ENCODE assay signal across 8 mouse cellular contexts in genomic region chr3:138490034-138490337, GRCm38 (mm10). TPM values are rescaled to one million over a fixed set of nuclear protein-coding genes. Genes with fewer than 3 reads are reported as not detected.
DNase-seq lines count a peak whose midpoint lies in the region; ATAC-seq and TF ChIP-seq lines count a peak whose summit lies in the region.

No protein-coding gene starts in this region.

- H3K27me3 ChIP-seq in lung, embryonic 14.5 days (ENCODE audit: insufficient read depth, low read length): no peaks in the 10 kb centered on the region
- no peaks in the 10 kb centered on the region for H3K27me3 ChIP-seq in embryonic facial prominence, embryonic 15.5 days
- H3K27me3 ChIP-seq in intestine, embryonic 14.5 days (replicated peaks; ENCODE audit: control insufficient read depth, insufficient read depth, low read length): no peaks in the 10 kb centered on the region
- H3K27me3 ChIP-seq in myocyte (ENCODE audit: control insufficient read depth, insufficient read depth, insufficient read length): no peaks in the 10 kb centered on the region
- H3K27me3 ChIP-seq in kidney, adult 2 months (replicated peaks; ENCODE audit: control insufficient read depth, insufficient read depth, low read length): no peaks in the 10 kb centered on the region

- no peak overlapping the region for H3ac ChIP-seq in myocyte (ENCODE audit: control insufficient read depth, insufficient read length)

- H3K4me3 ChIP-seq in lung, embryonic 14.5 days (ENCODE audit: low read depth, low read length): peak overlapping the region; percentile 87
- peak overlapping the region; percentile 63 for H3K4me3 ChIP-seq in embryonic facial prominence, embryonic 15.5 days (replicated peaks)
- peak overlapping the region; percentile 87 for H3K4me3 ChIP-seq in intestine, embryonic 14.5 days (ENCODE audit: low read depth, low read length)
- peak overlapping the region; percentile 64 for H3K4me3 ChIP-seq in myocyte
- H3K4me3 ChIP-seq in kidney, adult 2 months (ENCODE audit: insufficient read depth, low read depth, low read length): no peak overlapping the region

- no peak for TF ChIP-seq POLR2A in myocyte (IDR thresholded peaks at IDR 0.05; ENCODE audit: insufficient read length, low read depth)
- no peak for TF ChIP-seq POLR2A in kidney, adult 2 months (IDR thresholded peaks at IDR 0.05; ENCODE audit: low read depth, low read length)

- DNase-seq in lung, embryonic 14.5 days: peak; percentile 17
- no peak for DNase-seq in lung, postnatal 36 days
- no peak for DNase-seq in intestine, embryonic 14.5 days (ENCODE audit: low spot score)
- DNase-seq in layer of hippocampus, adult 9-10 months (ENCODE audit: low spot score): no peak
- DNase-seq in urinary bladder, postnatal 4 days (ENCODE audit: low spot score in 2 of 2): no peak
- no peak for DNase-seq in kidney, adult 2 months

- H3K9ac ChIP-seq in lung, embryonic 14.5 days: peak overlapping the region; percentile 60
- no peak overlapping the region for H3K9ac ChIP-seq in embryonic facial prominence, embryonic 15.5 days
- H3K9ac ChIP-seq in intestine, embryonic 14.5 days (ENCODE audit: low read length): peak overlapping the region; percentile 55

- peak; percentile 22; the same call in 1 of the 2 replicates for ATAC-seq in lung, embryonic 14.5 days (ENCODE audit: insufficient read depth)
- no peak for ATAC-seq in embryonic facial prominence, embryonic 15.5 days (ENCODE audit: insufficient number of reproducible peaks, low FRiP score, low TSS enrichment, low read depth)
- peak; percentile 1; the same call in 1 of the 2 replicates for ATAC-seq in intestine, embryonic 14.5 days (replicated peaks; ENCODE audit: low FRiP score, low TSS enrichment, low read depth)

- H3K79me2 ChIP-seq in myocyte (ENCODE audit: control insufficient read depth, insufficient read depth): peaks cover 39% of the 10 kb centered on the region

- 21% methylated on average over 6 of the region's 6 CpGs for WGBS in lung, embryonic 14.5 days
- 23% methylated on average over 6 of the region's 6 CpGs for WGBS in embryonic facial prominence, embryonic 15.5 days
- 27% methylated on average over 6 of the region's 6 CpGs for WGBS in intestine, embryonic 14.5 days
- WGBS in kidney, adult 2 months: 17% methylated on average over 6 of the region's 6 CpGs

- H3K36me3 ChIP-seq in lung, embryonic 14.5 days (ENCODE audit: insufficient read depth): peaks cover 11% of the 10 kb centered on the region; the same call in 1 of the 2 replicates
- peaks cover 10% of the 10 kb centered on the region; the same call in 1 of the 2 replicates for H3K36me3 ChIP-seq in embryonic facial prominence, embryonic 15.5 days
- peaks cover 3% of the 10 kb centered on the region; the same call in 1 of the 2 replicates for H3K36me3 ChIP-seq in intestine, embryonic 14.5 days (ENCODE audit: control insufficient read depth, insufficient read depth, low read length)
- no peaks in the 10 kb centered on the region for H3K36me3 ChIP-seq in myocyte (ENCODE audit: control insufficient read depth, insufficient read depth)
- no peaks in the 10 kb centered on the region for H3K36me3 ChIP-seq in kidney, adult 2 months (ENCODE audit: control insufficient read depth, insufficient read depth, low read length)

- no peak overlapping the region for H3K27ac ChIP-seq in lung, embryonic 14.5 days (ENCODE audit: low read depth)
- H3K27ac ChIP-seq in embryonic facial prominence, embryonic 15.5 days (replicated peaks): 0 out of 2 replicates have a peak overlapping the region, but pooled peaks have one; percentile 58
- H3K27ac ChIP-seq in intestine, embryonic 14.5 days (ENCODE audit: low read depth): no peak overlapping the region
- no peak overlapping the region for H3K27ac ChIP-seq in kidney, adult 2 months (ENCODE audit: insufficient read depth, low read depth, low read length)

- H3K4me2 ChIP-seq in lung, embryonic 14.5 days: peak overlapping the region; percentile 73
- peak overlapping the region; percentile 59 for H3K4me2 ChIP-seq in embryonic facial prominence, embryonic 15.5 days (replicated peaks)
- H3K4me2 ChIP-seq in intestine, embryonic 14.5 days (ENCODE audit: low read length): peak overlapping the region; percentile 69
- peak overlapping the region; percentile 82 for H3K4me2 ChIP-seq in myocyte (ENCODE audit: low read depth)

- no peaks in the 10 kb centered on the region; the same call in 1 of the 2 replicates for H3K9me3 ChIP-seq in lung, embryonic 14.5 days (ENCODE audit: low read depth, low read length)
- H3K9me3 ChIP-seq in embryonic facial prominence, embryonic 15.5 days (replicated peaks): no peaks in the 10 kb centered on the region
- H3K9me3 ChIP-seq in intestine, embryonic 14.5 days (ENCODE audit: control insufficient read depth, low read length): no peaks in the 10 kb centered on the region

- no peak for TF ChIP-seq CTCF in lung, embryonic 14.5 days (IDR thresholded peaks at IDR 0.05; ENCODE audit: low read depth)
- TF ChIP-seq CTCF in kidney, adult 2 months (conservative IDR thresholded peaks at IDR 0.05; ENCODE audit: insufficient read depth, insufficient read length, low read depth, low read length): no peak

- no peaks in the 10 kb centered on the region for H3K4me1 ChIP-seq in lung, embryonic 14.5 days (ENCODE audit: insufficient read depth)
- peaks cover 10% of the 10 kb centered on the region for H3K4me1 ChIP-seq in embryonic facial prominence, embryonic 15.5 days
- peaks cover 8% of the 10 kb centered on the region for H3K4me1 ChIP-seq in intestine, embryonic 14.5 days (replicated peaks; ENCODE audit: control insufficient read depth, insufficient read depth, low read length)
- peaks cover 9% of the 10 kb centered on the region for H3K4me1 ChIP-seq in kidney, adult 2 months (ENCODE audit: control insufficient read depth, insufficient read depth, low read length)

TF ChIP-seq in myocyte, 11 proteins besides CTCF, POLR2A, EP300 and RAD21:
- TF ChIP-seq TCF3 (IDR thresholded peaks at IDR 0.05; ENCODE audit: insufficient read length, low read depth) (no peak), USF1 (IDR thresholded peaks at IDR 0.05; ENCODE audit: low read depth) (no peak), MAX (IDR thresholded peaks at IDR 0.05; ENCODE audit: low read depth) (no peak), MYOD1 (IDR thresholded peaks at IDR 0.05; ENCODE audit: control insufficient read depth in 1 of 3, insufficient read length in 2 of 3, low read depth in 2 of 3) (no peak), CEBPB (IDR thresholded peaks at IDR 0.05; ENCODE audit: insufficient read depth, poor library complexity, severe bottlenecking) (no peak), TCF12 (IDR thresholded peaks at IDR 0.05; ENCODE audit: insufficient read depth, poor library complexity, severe bottlenecking) (no peak), POLR2AphosphoS2 (IDR thresholded peaks at IDR 0.05; ENCODE audit: insufficient read length, low read depth) (no peak), REST (IDR thresholded peaks at IDR 0.05; ENCODE audit: insufficient read depth, insufficient read length) (no peak), E2F4 (IDR thresholded peaks at IDR 0.05; ENCODE audit: insufficient read depth) (no peak), SRF (IDR thresholded peaks at IDR 0.05; ENCODE audit: control insufficient read depth, insufficient read length, low read depth) (no peak)
TF ChIP-seq in myocyte: peak in this region for 0.

RNA-seq across cellular contexts. Expression of gene Metap1, which starts 0.7 kb away (rescaled TPM):
- polyA plus RNA-seq in lung, embryonic 14.5 days (2014; fragmentation: Nextera tagmentation; extraction: Ambion mirVana): 58.0 and 60.9 TPM in 2 replicates
- 38.0 and 40.3 TPM in 2 replicates for polyA plus RNA-seq in embryonic facial prominence, embryonic 15.5 days (2015; fragmentation: Nextera tagmentation; extraction: Ambion mirVana)
- 63.5 and 63.8 TPM in 2 replicates for polyA plus RNA-seq in intestine, embryonic 14.5 days (2014; fragmentation: Nextera tagmentation; extraction: Ambion mirVana)
- polyA plus RNA-seq in myocyte (2012; fragmentation: generic; extraction: Trizol): 29.0 TPM
- polyA plus RNA-seq in kidney, adult 2 months (2012; rRNA removed): 19.9 and 22.6 TPM in 2 replicates

RNA-seq across cellular contexts. Expression of gene Eif4e, which starts 36.0 kb away (rescaled TPM):
- polyA plus RNA-seq in lung, embryonic 14.5 days (2014; fragmentation: Nextera tagmentation; extraction: Ambion mirVana): 405 and 425 TPM in 2 replicates
- polyA plus RNA-seq in embryonic facial prominence, embryonic 15.5 days (2015; fragmentation: Nextera tagmentation; extraction: Ambion mirVana): 299 and 311 TPM in 2 replicates
- polyA plus RNA-seq in intestine, embryonic 14.5 days (2014; fragmentation: Nextera tagmentation; extraction: Ambion mirVana): 345 and 370 TPM in 2 replicates
- 136 TPM for polyA plus RNA-seq in myocyte (2012; fragmentation: generic; extraction: Trizol)
- 17.5 and 33.6 TPM in 2 replicates for polyA plus RNA-seq in kidney, adult 2 months (2012; rRNA removed)

RNA-seq across cellular contexts. Expression of gene Adh5, which starts 47.1 kb away (rescaled TPM):
- 274 and 275 TPM in 2 replicates for polyA plus RNA-seq in lung, embryonic 14.5 days (2014; fragmentation: Nextera tagmentation; extraction: Ambion mirVana)
- polyA plus RNA-seq in embryonic facial prominence, embryonic 15.5 days (2015; fragmentation: Nextera tagmentation; extraction: Ambion mirVana): 157 and 161 TPM in 2 replicates
- 207 and 228 TPM in 2 replicates for polyA plus RNA-seq in intestine, embryonic 14.5 days (2014; fragmentation: Nextera tagmentation; extraction: Ambion mirVana)
- polyA plus RNA-seq in myocyte (2012; fragmentation: generic; extraction: Trizol): 79.7 TPM
- polyA plus RNA-seq in kidney, adult 2 months (2012; rRNA removed): 82.6 and 107 TPM in 2 replicates
